9 mouse cellular contexts compared by ENCODE assay signal in the genomic region with DNA sequence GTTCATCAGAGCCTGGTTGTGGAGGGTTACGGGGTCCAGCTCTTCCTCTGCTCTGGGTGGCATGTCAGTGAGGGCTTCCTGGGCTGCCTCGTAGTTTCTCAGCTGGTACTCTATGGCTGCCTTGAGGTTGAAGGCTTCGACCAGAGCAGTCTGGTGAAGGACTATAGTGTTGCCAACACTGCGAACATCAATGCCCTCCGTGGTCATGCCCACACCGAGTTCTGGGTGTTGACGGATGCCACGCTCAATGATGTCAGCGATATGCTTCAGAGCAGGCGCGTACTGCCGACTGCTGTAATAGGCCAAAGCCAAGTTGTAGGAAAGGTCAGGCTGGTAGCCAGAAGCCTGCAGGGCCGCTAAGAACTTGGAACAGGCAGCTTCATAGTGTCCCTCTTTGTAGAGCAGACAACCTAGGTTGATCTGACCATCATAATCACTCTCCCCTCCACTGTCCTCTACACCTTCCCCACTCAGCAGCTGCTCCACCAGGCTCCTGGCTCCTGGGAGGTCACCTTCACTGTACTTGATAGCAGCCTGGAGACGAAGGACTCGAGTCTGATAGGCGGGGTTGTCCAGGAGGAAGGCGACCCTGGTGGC. TPM values are rescaled to one million over a fixed set of nuclear protein-coding genes. Genes with fewer than 3 reads are reported as not detected.
DNase-seq lines count a peak whose midpoint lies in the region; ATAC-seq and TF ChIP-seq lines count a peak whose summit lies in the region.
"Not testable (repeated sequence)": the region's sequence is repeated elsewhere in the genome, so short reads cannot be mapped to it uniquely, and the experiment has no call there.
"Had no signal": no experiment of that assay in that cellular context is flagged by ENCODE, and none has a peak within 500 bp of the region (broad histone marks: within the 10 kb centered on the region; RNA-seq: fewer than 3 reads in every experiment).

No protein-coding gene starts in this region.

- TF ChIP-seq POLR2A in heart, adult 2 months (IDR thresholded peaks at IDR 0.05; ENCODE audit: insufficient read depth, low read depth, low read length) = not testable (repeated sequence)

- not testable (repeated sequence) for H3K4me1 ChIP-seq in embryonic facial prominence, embryonic 13.5 days; heart, adult 2 months (ENCODE audit: control insufficient read depth, insufficient read depth, low read length); hindbrain, embryonic 14.5 days (replicated peaks; ENCODE audit: control insufficient read depth, insufficient read depth, low read length); liver, postnatal 0 days (ENCODE audit: insufficient read depth)

- not testable (repeated sequence) for H3K79me2 ChIP-seq in heart, adult 2 months (replicated peaks; ENCODE audit: control insufficient read depth, insufficient read depth, low read length)

- peak overlapping the region; percentile 58 for H3K4me3 ChIP-seq in embryonic facial prominence, embryonic 13.5 days
- peak overlapping the region; percentile 74 for H3K4me3 ChIP-seq in heart, adult 2 months
- H3K4me3 ChIP-seq in hindbrain, embryonic 14.5 days (replicated peaks; ENCODE audit: low read length) = peak overlapping the region; percentile 54
- H3K4me3 ChIP-seq in layer of hippocampus, adult 2 months = peak overlapping the region; percentile 62
- peak overlapping the region; percentile 54 for H3K4me3 ChIP-seq in liver, postnatal 0 days (ENCODE audit: low read depth, low read length)

- TF ChIP-seq EP300 in heart, adult 2 months (IDR thresholded peaks at IDR 0.05; ENCODE audit: insufficient read depth, low read depth, low read length); liver, postnatal 0 days (IDR thresholded peaks at IDR 0.05; ENCODE audit: low read depth): not testable (repeated sequence)

- H3K27me3 ChIP-seq in embryonic facial prominence, embryonic 13.5 days; heart, adult 2 months (ENCODE audit: control insufficient read depth, insufficient read depth, low read length); hindbrain, embryonic 14.5 days (ENCODE audit: control insufficient read depth, insufficient read depth, low read length); liver, postnatal 0 days (ENCODE audit: insufficient read depth, low read length): not testable (repeated sequence)

- 68% methylated on average over 16 of the region's 17 CpGs for WGBS in embryonic facial prominence, embryonic 13.5 days
- 48% methylated on average over 16 of the region's 17 CpGs for WGBS in heart, adult 2 months
- WGBS in hindbrain, embryonic 14.5 days = 75% methylated on average over 13 of the region's 17 CpGs
- WGBS in liver, postnatal 0 days (ENCODE audit: insufficient replicate concordance) = 77% methylated on average over 13 of the region's 17 CpGs

- intact Hi-C loops in heart, adult 2 months (cut with DNase I) = loop anchor here (1.0 to 2.0 kb wide), 2 partner anchors 19 to 45 kb away; no protein-coding TSS in a partner anchor

- peak overlapping the region; percentile 69 for H3K9ac ChIP-seq in embryonic facial prominence, embryonic 13.5 days
- H3K9ac ChIP-seq in heart, adult 2 months (ENCODE audit: low read depth, low read length) = peak overlapping the region; percentile 65
- peak overlapping the region; percentile 64 for H3K9ac ChIP-seq in hindbrain, embryonic 14.5 days
- H3K9ac ChIP-seq in liver, postnatal 0 days (replicated peaks) = peak overlapping the region; percentile 57; the same call in 1 of the 2 replicates

- 0 out of 2 replicates have a peak, but pooled peaks have one; percentile 21 for ATAC-seq in embryonic facial prominence, embryonic 13.5 days (ENCODE audit: insufficient number of reproducible peaks, insufficient read depth, low FRiP score, low TSS enrichment, low read depth)
- ATAC-seq in hindbrain, embryonic 14.5 days (ENCODE audit: low FRiP score); liver, postnatal 0 days: not testable (repeated sequence)
- peak; percentile 22; the same call in 1 of the 2 replicates for ATAC-seq in monocyte, adult 5-6 weeks (replicated peaks; ENCODE audit: insufficient number of reproducible peaks, low FRiP score, low TSS enrichment, poor library complexity, severe bottlenecking)

- not testable (repeated sequence) for TF ChIP-seq CTCF in heart, adult 2 months (IDR thresholded peaks at IDR 0.05); layer of hippocampus, adult 2 months (conservative IDR thresholded peaks at IDR 0.05); liver, postnatal 0 days (IDR thresholded peaks at IDR 0.05; ENCODE audit: low read depth)

- H3K9me3 ChIP-seq in embryonic facial prominence, embryonic 13.5 days; hindbrain, embryonic 14.5 days (ENCODE audit: control insufficient read depth, low read length); liver, postnatal 0 days (ENCODE audit: low read length): not testable (repeated sequence)

- not testable (repeated sequence) for H3K36me3 ChIP-seq in embryonic facial prominence, embryonic 13.5 days; heart, adult 2 months (ENCODE audit: control insufficient read depth, insufficient read depth, low read length); hindbrain, embryonic 14.5 days (replicated peaks; ENCODE audit: control insufficient read depth, insufficient read depth); liver, postnatal 0 days (replicated peaks; ENCODE audit: insufficient read depth, low read length)

- peak overlapping the region; percentile 66 for H3K4me2 ChIP-seq in embryonic facial prominence, embryonic 13.5 days
- H3K4me2 ChIP-seq in hindbrain, embryonic 14.5 days (replicated peaks) = peak overlapping the region; percentile 69
- H3K4me2 ChIP-seq in liver, postnatal 0 days (ENCODE audit: low read depth, low read length) = peak overlapping the region; percentile 87

- not testable (repeated sequence) for H3K27ac ChIP-seq in embryonic facial prominence, embryonic 13.5 days; liver, postnatal 0 days (ENCODE audit: low read depth)
- H3K27ac ChIP-seq in heart, adult 2 months = peak overlapping the region; percentile 91
- peak overlapping the region; percentile 92; the same call in 1 of the 2 replicates for H3K27ac ChIP-seq in hindbrain, embryonic 14.5 days
- peak overlapping the region; percentile 94 for H3K27ac ChIP-seq in layer of hippocampus, adult 2 months

- peak; percentile 45 for DNase-seq in adrenal gland, postnatal 10 days
- DNase-seq in heart, adult 2 months = peak in 1 of 2 experiments; percentile 55
- DNase-seq in hindbrain, embryonic 14.5 days (ENCODE audit: low spot score); layer of hippocampus, adult 2 months (ENCODE audit: low spot score in 2 of 2); liver, postnatal 0 days: not testable (repeated sequence)
- DNase-seq in urinary bladder, adult 2 months (ENCODE audit: low spot score) = peak; percentile 22

RNA-seq across cellular contexts. Expression of a gene that starts 0.8 kb away (rescaled TPM):
- total RNA-seq in adrenal gland, postnatal 10 days (2021) = 10 to 100 TPM; 13.4 to 18.9 TPM
- polyA plus RNA-seq in embryonic facial prominence, embryonic 13.5 days (2015; fragmentation: Nextera tagmentation; extraction: Ambion mirVana) = 8.7 and 10.5 TPM in 2 replicates
- total RNA-seq in heart, adult 2 months (2021) = 10 to 100 TPM; 13.2 to 17.5 TPM
- 11.1 and 17.2 TPM in 2 replicates for polyA plus RNA-seq in heart, adult 2 months (2012; rRNA removed)
- polyA plus RNA-seq in hindbrain, embryonic 14.5 days (2014; fragmentation: Nextera tagmentation; extraction: Ambion mirVana) = 22.7 and 23.6 TPM in 2 replicates
- total RNA-seq in layer of hippocampus, adult 2 months (2021) = 10 to 100 TPM; 13.6 to 15.7 TPM
- 1.5 and 1.6 TPM in 2 replicates for polyA plus RNA-seq in liver, postnatal 0 days (2015; fragmentation: Nextera tagmentation; extraction: Ambion mirVana)
- 1.3 to 3.2 TPM (median 2.4 TPM) in 3 replicates for total RNA-seq in monocyte, adult 5-6 weeks (2017)
- polyA plus RNA-seq in urinary bladder, adult 2 months (2012; rRNA removed) = 9.6 and 11.3 TPM in 2 replicates

RNA-seq across cellular contexts. Expression of a gene that starts 40.4 kb away (rescaled TPM):
- 1 to 10 TPM in 1 of 2 experiments, under 1 TPM in 1; 0.78 to 1.2 TPM for total RNA-seq in adrenal gland, postnatal 10 days (2021)
- 0.31 TPM in 1 of 2 replicates, not detected in the other for polyA plus RNA-seq in embryonic facial prominence, embryonic 13.5 days (2015; fragmentation: Nextera tagmentation; extraction: Ambion mirVana)
- total RNA-seq in heart, adult 2 months (2021) = 1 to 10 TPM; 2.3 TPM
- 0.76 and 1.7 TPM in 2 replicates for polyA plus RNA-seq in heart, adult 2 months (2012; rRNA removed)
- polyA plus RNA-seq in hindbrain, embryonic 14.5 days (2014; fragmentation: Nextera tagmentation; extraction: Ambion mirVana) = 1.3 and 1.5 TPM in 2 replicates
- under 1 TPM; 0.20 to 0.52 TPM for total RNA-seq in layer of hippocampus, adult 2 months (2021)
- 0.22 and 0.26 TPM in 2 replicates for polyA plus RNA-seq in liver, postnatal 0 days (2015; fragmentation: Nextera tagmentation; extraction: Ambion mirVana)
- total RNA-seq in monocyte, adult 5-6 weeks (2017) = 0.29 to 0.64 TPM in 2 of 3 replicates, not detected in the other
- polyA plus RNA-seq in urinary bladder, adult 2 months (2012; rRNA removed) = 0.12 and 0.17 TPM in 2 replicates
- total RNA-seq: megakaryocyte progenitor cell, adult 5-6 weeks had no signal

RNA-seq across cellular contexts. Expression of a gene that starts 44.1 kb away (rescaled TPM):
- 1 to 10 TPM; 2.4 to 4.5 TPM for total RNA-seq in adrenal gland, postnatal 10 days (2021)
- 8.3 and 8.4 TPM in 2 replicates for polyA plus RNA-seq in embryonic facial prominence, embryonic 13.5 days (2015; fragmentation: Nextera tagmentation; extraction: Ambion mirVana)
- 1 to 10 TPM; 3.1 to 4.0 TPM for total RNA-seq in heart, adult 2 months (2021)
- polyA plus RNA-seq in heart, adult 2 months (2012; rRNA removed) = 2.4 and 4.0 TPM in 2 replicates
- 8.7 and 9.2 TPM in 2 replicates for polyA plus RNA-seq in hindbrain, embryonic 14.5 days (2014; fragmentation: Nextera tagmentation; extraction: Ambion mirVana)
- 1 to 10 TPM; 3.3 to 3.7 TPM for total RNA-seq in layer of hippocampus, adult 2 months (2021)
- 1.0 and 1.1 TPM in 2 replicates for polyA plus RNA-seq in liver, postnatal 0 days (2015; fragmentation: Nextera tagmentation; extraction: Ambion mirVana)
- 0.19 to 2.2 TPM (median 1.6 TPM) in 3 replicates for total RNA-seq in monocyte, adult 5-6 weeks (2017)
- 3.0 and 3.5 TPM in 2 replicates for polyA plus RNA-seq in urinary bladder, adult 2 months (2012; rRNA removed)
